Mouse (Mus musculus): ENCODE measurements around the gene Ptprt. TPM values are rescaled to one million over a fixed set of nuclear protein-coding genes. Genes with fewer than 3 reads are reported as not detected.

Ptprt gene
- polyA plus RNA-seq, 1 experiment from 2014 or later: 15.7 TPM

DNA sequence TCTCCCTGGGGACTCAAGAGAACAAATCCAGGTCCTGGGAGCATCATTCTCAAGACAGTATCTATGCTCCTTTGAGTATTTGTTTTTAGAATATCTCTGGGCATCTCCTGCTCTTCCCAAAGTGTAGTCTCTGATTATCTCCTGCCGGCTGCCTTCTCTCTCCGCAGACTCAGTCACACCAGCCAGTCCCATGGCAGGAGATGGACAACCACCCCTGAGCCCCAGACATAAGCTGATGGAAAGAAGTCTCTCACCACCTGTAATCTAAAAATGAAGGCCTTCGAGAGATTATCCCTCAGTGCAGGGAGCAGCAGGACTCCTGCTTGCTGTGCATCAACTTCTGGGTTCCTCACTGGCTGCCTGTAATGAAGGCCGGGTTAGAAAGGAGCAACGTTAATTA is 151.9 kb downstream of the Ptprt start:
- no peak overlapping the region for H3K27ac ChIP-seq (replicated peaks; ENCODE audit: low read depth, low read length)
- no peak overlapping the region for H3K4me3 ChIP-seq (replicated peaks; ENCODE audit: low read depth, low read length)
- no peak for ATAC-seq (ENCODE audit: low FRiP score, low TSS enrichment)
- H3K9ac ChIP-seq (replicated peaks; ENCODE audit: low read length): no peak overlapping the region
- H3K36me3 ChIP-seq (ENCODE audit: control insufficient read depth, insufficient read depth, low read length): no peaks in the 10 kb centered on the region
- no peaks in the 10 kb centered on the region for H3K9me3 ChIP-seq (ENCODE audit: control insufficient read depth, low read length)
- 75% methylated on average over 5 of the region's 5 CpGs for WGBS
- H3K27me3 ChIP-seq (ENCODE audit: control insufficient read depth, insufficient read depth, low read length): no peaks in the 10 kb centered on the region
- H3K4me2 ChIP-seq (ENCODE audit: low read length): no peak overlapping the region
- peaks cover 13% of the 10 kb centered on the region; the same call in 1 of the 2 replicates for H3K4me1 ChIP-seq (ENCODE audit: control insufficient read depth, insufficient read depth, low read length)
- no peak for DNase-seq

DNA sequence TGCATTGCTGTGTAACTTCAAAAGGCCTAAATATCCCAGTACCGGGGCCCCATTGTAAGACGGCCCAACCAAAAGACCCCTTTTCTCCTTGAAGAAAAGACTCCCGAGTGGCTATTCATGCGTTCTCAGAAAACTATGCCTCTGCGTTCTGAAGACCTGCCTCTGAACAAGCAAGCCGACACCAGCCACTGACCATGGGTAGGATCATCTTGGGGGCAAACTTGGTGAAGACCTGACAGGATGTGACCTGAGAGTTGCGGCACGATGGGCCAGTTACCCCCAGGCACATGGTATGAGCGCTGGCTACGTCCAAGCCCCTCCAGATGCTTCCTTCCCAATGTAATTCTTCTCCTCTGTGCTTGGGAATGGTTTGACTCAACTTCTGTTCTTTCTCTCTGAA is 153.3 kb downstream of the Ptprt start:
- Histone ChIP-seq H3K27me3 (ENCODE audit: control insufficient read depth, insufficient read depth, low read length) (no peaks in the 10 kb centered on the region), H3K36me3 (ENCODE audit: control insufficient read depth, insufficient read depth, low read length) (no peaks in the 10 kb centered on the region), H3K27ac (replicated peaks; ENCODE audit: low read depth, low read length) (no peak overlapping the region), H3K4me3 (replicated peaks; ENCODE audit: low read depth, low read length) (no peak overlapping the region), H3K9me3 (ENCODE audit: control insufficient read depth, low read length) (no peaks in the 10 kb centered on the region), H3K4me1 (ENCODE audit: control insufficient read depth, insufficient read depth, low read length) (peaks cover 13% of the 10 kb centered on the region; the same call in 1 of the 2 replicates), H3K9ac (replicated peaks; ENCODE audit: low read length) (no peak overlapping the region), H3K4me2 (ENCODE audit: low read length) (0 out of 2 replicates have a peak overlapping the region, but pooled peaks have one; percentile 6)
- no peak for DNase-seq
- ATAC-seq (ENCODE audit: low FRiP score, low TSS enrichment): no peak
- WGBS: 21% methylated on average over 10 of the region's 10 CpGs

DNA sequence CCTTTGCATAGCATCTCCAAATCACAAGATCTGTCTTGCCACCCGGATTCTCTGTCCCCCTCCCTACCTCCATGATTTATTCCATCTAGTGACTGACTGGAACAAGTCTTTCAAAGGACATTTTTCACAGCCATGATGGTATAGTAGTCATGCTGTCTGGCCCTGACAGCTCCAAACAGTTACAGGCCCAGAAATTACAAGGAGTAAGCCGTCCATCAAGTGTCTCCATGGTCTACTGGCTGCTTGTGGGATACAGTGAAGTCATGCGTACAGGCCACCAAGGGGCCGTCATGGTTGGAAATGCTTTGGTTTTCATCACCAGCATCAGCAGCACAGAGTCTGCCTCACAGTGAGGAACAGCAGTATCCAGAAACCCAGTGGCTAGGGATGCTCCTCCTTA is 156.1 kb downstream of the Ptprt start:
- Histone ChIP-seq H3K27ac (replicated peaks; ENCODE audit: low read depth, low read length) (no peak overlapping the region), H3K9me3 (ENCODE audit: control insufficient read depth, low read length) (no peaks in the 10 kb centered on the region), H3K27me3 (ENCODE audit: control insufficient read depth, insufficient read depth, low read length) (no peaks in the 10 kb centered on the region), H3K4me2 (ENCODE audit: low read length) (no peak overlapping the region), H3K36me3 (ENCODE audit: control insufficient read depth, insufficient read depth, low read length) (no peaks in the 10 kb centered on the region), H3K4me3 (replicated peaks; ENCODE audit: low read depth, low read length) (no peak overlapping the region), H3K4me1 (ENCODE audit: control insufficient read depth, insufficient read depth, low read length) (peaks cover 13% of the 10 kb centered on the region; the same call in 1 of the 2 replicates), H3K9ac (replicated peaks; ENCODE audit: low read length) (no peak overlapping the region)
- WGBS: 42% methylated on average over 4 of the region's 4 CpGs
- ATAC-seq (ENCODE audit: low FRiP score, low TSS enrichment) (no peak), DNase-seq (no peak)

DNA sequence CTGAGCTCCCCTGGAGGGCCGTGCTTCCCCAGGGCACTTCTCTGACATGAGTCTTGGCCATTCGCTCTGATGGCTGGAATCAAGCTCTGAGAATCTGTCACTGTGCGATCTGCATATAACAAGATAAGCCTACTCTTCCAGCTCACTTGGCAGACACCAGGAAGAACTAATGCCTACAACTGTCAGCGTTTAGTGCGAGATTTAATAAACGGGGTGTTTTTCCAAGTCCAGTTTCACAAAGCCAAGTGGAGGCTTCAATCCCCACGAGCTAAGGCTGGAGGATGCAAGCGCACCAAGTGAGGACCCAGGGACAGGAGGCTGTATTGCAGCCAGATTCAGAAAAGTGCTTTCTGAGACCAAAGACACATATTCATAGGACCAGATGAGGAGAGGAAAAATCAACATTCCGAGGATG is 161.4 kb downstream of the Ptprt start:
- WGBS: 86% methylated on average over 9 of the region's 9 CpGs

DNA sequence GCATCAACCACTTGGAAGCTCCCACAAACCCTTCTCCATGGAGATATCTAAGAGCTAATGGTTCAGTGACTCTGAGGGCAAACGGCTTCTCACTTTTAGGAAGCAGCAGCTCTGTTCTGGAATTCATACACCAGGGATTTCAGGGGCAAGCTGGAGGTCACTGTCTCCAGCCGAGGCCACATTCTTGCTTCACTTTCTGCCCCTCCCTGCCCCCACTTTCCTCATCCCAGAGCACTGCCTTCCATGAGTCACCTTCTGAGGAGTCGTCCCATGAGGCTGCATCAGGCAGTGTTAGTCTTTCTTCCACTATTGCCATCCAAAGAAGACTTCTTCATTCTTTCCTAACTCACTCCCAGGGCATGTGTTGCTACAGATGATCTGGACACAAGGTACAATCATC is 162.8 kb downstream of the Ptprt start:
- Histone ChIP-seq H3K4me3 (replicated peaks; ENCODE audit: low read depth, low read length) (no peak overlapping the region), H3K4me1 (ENCODE audit: control insufficient read depth, insufficient read depth, low read length) (no peaks in the 10 kb centered on the region), H3K4me2 (ENCODE audit: low read length) (no peak overlapping the region), H3K9ac (replicated peaks; ENCODE audit: low read length) (no peak overlapping the region), H3K36me3 (ENCODE audit: control insufficient read depth, insufficient read depth, low read length) (no peaks in the 10 kb centered on the region), H3K27ac (replicated peaks; ENCODE audit: low read depth, low read length) (no peak overlapping the region), H3K9me3 (ENCODE audit: control insufficient read depth, low read length) (no peaks in the 10 kb centered on the region), H3K27me3 (ENCODE audit: control insufficient read depth, insufficient read depth, low read length) (no peaks in the 10 kb centered on the region)
- DNase-seq (no peak), ATAC-seq (ENCODE audit: low FRiP score, low TSS enrichment) (no peak)
- WGBS: 59% methylated on average over 3 of the region's 3 CpGs

More for the DNA sequence above, 161.4 kb downstream of the Ptprt start:
- Histone ChIP-seq H3K9me3 (ENCODE audit: control insufficient read depth, low read length) (no peaks in the 10 kb centered on the region), H3K4me1 (ENCODE audit: control insufficient read depth, insufficient read depth, low read length) (no peaks in the 10 kb centered on the region), H3K27me3 (ENCODE audit: control insufficient read depth, insufficient read depth, low read length) (no peaks in the 10 kb centered on the region), H3K9ac (replicated peaks; ENCODE audit: low read length) (no peak overlapping the region), H3K27ac (replicated peaks; ENCODE audit: low read depth, low read length) (no peak overlapping the region), H3K36me3 (ENCODE audit: control insufficient read depth, insufficient read depth, low read length) (no peaks in the 10 kb centered on the region), H3K4me3 (replicated peaks; ENCODE audit: low read depth, low read length) (no peak overlapping the region), H3K4me2 (ENCODE audit: low read length) (no peak overlapping the region)
- DNase-seq (no peak), ATAC-seq (ENCODE audit: low FRiP score, low TSS enrichment) (no peak)

DNA sequence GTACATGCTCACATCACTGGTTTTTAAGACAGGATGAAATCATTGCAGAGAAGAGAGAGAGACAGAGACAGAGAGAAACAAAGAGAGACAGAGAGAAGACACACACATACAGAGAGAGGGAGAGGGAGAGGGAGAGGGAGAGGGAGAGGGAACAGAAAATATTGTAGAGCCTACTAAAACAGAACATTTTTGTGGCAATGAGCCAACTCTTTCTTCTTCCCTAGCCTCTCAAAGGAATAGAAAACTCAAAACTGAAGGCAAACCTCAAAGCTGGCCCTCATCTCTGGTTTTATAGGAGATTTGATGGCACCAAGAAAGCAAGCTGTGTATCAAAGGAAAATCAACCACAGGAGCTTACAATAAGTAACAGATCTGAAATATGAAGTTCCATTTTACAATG is 176.9 kb downstream of the Ptprt start:
- no peaks in the 10 kb centered on the region for H3K36me3 ChIP-seq (ENCODE audit: control insufficient read depth, insufficient read depth, low read length)
- ATAC-seq (ENCODE audit: low FRiP score, low TSS enrichment): no peak

DNA sequence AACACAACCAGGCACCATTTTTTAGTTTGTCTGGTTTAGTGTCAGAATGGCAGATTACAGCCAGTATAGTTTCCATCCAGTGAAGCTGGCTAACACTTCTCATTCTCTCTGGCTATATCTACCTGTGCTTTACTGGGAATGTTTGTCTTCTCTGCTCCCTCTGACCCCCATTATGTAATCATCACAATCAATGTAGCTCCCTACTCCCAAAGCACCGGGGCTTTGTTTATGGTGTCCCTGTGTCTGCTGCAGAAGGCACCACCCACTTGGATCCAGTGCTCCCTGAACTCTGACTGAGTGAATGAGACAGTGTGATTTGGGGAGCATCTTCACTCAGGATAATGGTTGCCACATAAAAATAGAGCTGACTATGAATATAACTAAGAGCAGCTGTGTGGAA is 217.8 kb downstream of the Ptprt start:
- Histone ChIP-seq H3K9ac (replicated peaks; ENCODE audit: low read length) (no peak overlapping the region), H3K9me3 (ENCODE audit: control insufficient read depth, low read length) (no peaks in the 10 kb centered on the region), H3K4me1 (ENCODE audit: control insufficient read depth, insufficient read depth, low read length) (no peaks in the 10 kb centered on the region), H3K4me2 (ENCODE audit: low read length) (no peak overlapping the region), H3K4me3 (replicated peaks; ENCODE audit: low read depth, low read length) (no peak overlapping the region), H3K27me3 (ENCODE audit: control insufficient read depth, insufficient read depth, low read length) (no peaks in the 10 kb centered on the region), H3K36me3 (ENCODE audit: control insufficient read depth, insufficient read depth, low read length) (no peaks in the 10 kb centered on the region), H3K27ac (replicated peaks; ENCODE audit: low read depth, low read length) (no peak overlapping the region)
- 68% methylated on average over 1 of the region's 1 CpGs for WGBS
- no peak for DNase-seq
- ATAC-seq (ENCODE audit: low FRiP score, low TSS enrichment): no peak

More for the DNA sequence above, 176.9 kb downstream of the Ptprt start:
- no peaks in the 10 kb centered on the region for H3K4me1 ChIP-seq (ENCODE audit: control insufficient read depth, insufficient read depth, low read length)
- no peaks in the 10 kb centered on the region for H3K9me3 ChIP-seq (ENCODE audit: control insufficient read depth, low read length)
- H3K4me2 ChIP-seq (ENCODE audit: low read length): no peak overlapping the region
- no peaks in the 10 kb centered on the region for H3K27me3 ChIP-seq (ENCODE audit: control insufficient read depth, insufficient read depth, low read length)
- no peak overlapping the region for H3K9ac ChIP-seq (replicated peaks; ENCODE audit: low read length)
- H3K27ac ChIP-seq (replicated peaks; ENCODE audit: low read depth, low read length): no peak overlapping the region
- DNase-seq: peak; percentile 51
- H3K4me3 ChIP-seq (replicated peaks; ENCODE audit: low read depth, low read length): no peak overlapping the region

DNA sequence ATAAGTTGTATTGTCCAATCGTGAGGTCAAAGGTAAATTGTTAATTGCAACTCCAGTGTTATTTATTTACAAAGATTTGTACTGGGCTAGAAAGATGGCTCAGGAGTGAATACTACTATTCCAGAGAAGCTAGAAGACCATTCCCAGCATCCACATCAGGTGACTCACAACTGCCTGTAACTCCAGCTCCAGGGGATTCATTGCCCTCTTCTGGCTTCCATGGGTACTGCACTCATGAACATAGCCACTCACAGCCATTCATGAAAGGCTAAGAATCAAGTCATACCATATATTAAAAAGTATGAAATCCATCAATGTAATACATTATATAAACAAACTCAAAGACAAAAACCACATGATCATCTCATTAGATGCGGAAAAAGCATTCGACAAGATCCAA is 224.3 kb downstream of the Ptprt start:
- ATAC-seq (ENCODE audit: low FRiP score, low TSS enrichment) (no peak), DNase-seq (no peak)
- Histone ChIP-seq H3K9me3 (ENCODE audit: control insufficient read depth, low read length) (no peaks in the 10 kb centered on the region), H3K4me3 (replicated peaks; ENCODE audit: low read depth, low read length) (no peak overlapping the region), H3K27me3 (ENCODE audit: control insufficient read depth, insufficient read depth, low read length) (no peaks in the 10 kb centered on the region), H3K9ac (replicated peaks; ENCODE audit: low read length) (no peak overlapping the region), H3K4me2 (ENCODE audit: low read length) (no peak overlapping the region), H3K36me3 (ENCODE audit: control insufficient read depth, insufficient read depth, low read length) (no peaks in the 10 kb centered on the region), H3K4me1 (ENCODE audit: control insufficient read depth, insufficient read depth, low read length) (no peaks in the 10 kb centered on the region), H3K27ac (replicated peaks; ENCODE audit: low read depth, low read length) (no peak overlapping the region)
- WGBS: 93% methylated on average over 3 of the region's 3 CpGs

DNA sequence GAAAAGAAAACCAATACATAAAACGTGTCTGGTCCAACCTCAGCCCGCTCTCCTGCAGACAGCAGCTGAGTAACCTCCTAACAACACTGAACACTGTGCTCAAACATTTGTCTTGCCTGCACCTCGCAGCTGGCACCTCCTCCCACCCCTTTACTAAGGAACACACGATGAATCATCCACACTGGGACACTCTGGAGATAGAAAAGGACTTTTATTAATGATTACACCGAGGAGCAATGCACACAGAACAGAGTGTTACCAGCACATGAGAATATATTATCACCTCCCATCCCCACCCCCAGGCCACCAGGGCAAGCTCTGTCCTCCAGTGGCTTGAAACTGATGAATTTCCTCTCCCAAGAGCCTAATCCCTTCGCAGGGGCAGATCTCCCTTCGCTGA is 230.8 kb downstream of the Ptprt start:
- no peak overlapping the region for H3K27ac ChIP-seq (replicated peaks; ENCODE audit: low read depth, low read length)

More for the DNA sequence above, 230.8 kb downstream of the Ptprt start:
- H3K4me1 ChIP-seq (ENCODE audit: control insufficient read depth, insufficient read depth, low read length): no peaks in the 10 kb centered on the region
- no peaks in the 10 kb centered on the region for H3K36me3 ChIP-seq (ENCODE audit: control insufficient read depth, insufficient read depth, low read length)
- WGBS: 80% methylated on average over 7 of the region's 7 CpGs
- no peak for ATAC-seq (ENCODE audit: low FRiP score, low TSS enrichment)
- H3K4me2 ChIP-seq (ENCODE audit: low read length): no peak overlapping the region
- no peaks in the 10 kb centered on the region for H3K27me3 ChIP-seq (ENCODE audit: control insufficient read depth, insufficient read depth, low read length)
- no peak overlapping the region for H3K4me3 ChIP-seq (replicated peaks; ENCODE audit: low read depth, low read length)
- no peaks in the 10 kb centered on the region for H3K9me3 ChIP-seq (ENCODE audit: control insufficient read depth, low read length)
- no peak for DNase-seq
- H3K9ac ChIP-seq (replicated peaks; ENCODE audit: low read length): no peak overlapping the region
